Mouse (Mus musculus) kidney, adult 8-10 months (tissue): ENCODE results near the gene Gm8947.
A peak's percentile ranks its signal among the peaks of the same experiment; 100 is the strongest.
"Not testable (repeated sequence)": the region's sequence is repeated elsewhere in the genome, so short reads cannot be mapped to it uniquely, and the experiment has no call there.

ENCODE experiments used
- DNase-seq, 2 experiments: peaks; one replicate each; pipeline ENCODE4 v3.0.0; 2022

Gm8947 gene

DNA sequence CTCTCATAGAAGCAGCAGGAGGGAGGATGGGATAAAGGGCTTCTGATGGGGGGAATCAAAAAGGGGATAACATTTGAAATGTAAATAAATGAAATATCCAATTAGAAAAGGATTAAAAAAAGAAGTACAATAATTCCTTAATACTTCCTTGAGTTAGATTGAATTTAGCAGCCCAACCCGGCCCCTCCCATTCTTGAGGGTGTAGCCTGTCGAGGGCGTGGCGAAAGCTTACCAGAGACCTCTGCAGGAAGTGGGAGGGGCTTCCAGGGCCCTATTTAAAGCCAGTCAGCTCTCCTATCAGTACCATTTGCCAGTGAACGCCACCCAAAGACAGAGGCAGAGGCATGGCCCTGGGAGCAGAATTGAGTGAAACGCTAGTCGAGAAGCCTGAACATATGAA, 9.9 kb upstream of the Gm8947 start, which contains the start of gene Gm47985:
Gene Gm47985, plus strand, starts transcription at position 272 of the 400 bp plus-strand sequence.
- DNase-seq: not testable (repeated sequence)

DNA sequence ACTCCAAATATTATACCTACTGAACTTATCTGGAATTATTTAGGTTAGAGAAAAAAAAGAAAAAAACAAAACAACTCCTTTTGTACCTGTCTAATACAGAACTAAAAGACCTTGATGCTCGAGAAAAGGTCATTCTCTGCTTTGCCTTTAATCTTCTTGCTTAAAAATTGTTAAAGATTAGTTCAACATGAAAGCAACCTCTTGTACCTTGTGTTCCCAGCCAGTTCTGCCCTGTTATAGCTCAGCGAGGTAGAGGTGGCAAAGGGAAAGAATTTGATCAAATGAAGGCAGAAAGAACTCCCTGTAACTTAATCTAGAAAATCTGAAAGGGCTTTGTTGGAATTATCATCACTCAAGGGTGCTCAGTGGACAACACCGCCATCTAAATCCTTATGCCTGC, 6.0 kb upstream of the Gm8947 start:
- DNase-seq: peak in 1 of 2 experiments; percentile 57

DNA sequence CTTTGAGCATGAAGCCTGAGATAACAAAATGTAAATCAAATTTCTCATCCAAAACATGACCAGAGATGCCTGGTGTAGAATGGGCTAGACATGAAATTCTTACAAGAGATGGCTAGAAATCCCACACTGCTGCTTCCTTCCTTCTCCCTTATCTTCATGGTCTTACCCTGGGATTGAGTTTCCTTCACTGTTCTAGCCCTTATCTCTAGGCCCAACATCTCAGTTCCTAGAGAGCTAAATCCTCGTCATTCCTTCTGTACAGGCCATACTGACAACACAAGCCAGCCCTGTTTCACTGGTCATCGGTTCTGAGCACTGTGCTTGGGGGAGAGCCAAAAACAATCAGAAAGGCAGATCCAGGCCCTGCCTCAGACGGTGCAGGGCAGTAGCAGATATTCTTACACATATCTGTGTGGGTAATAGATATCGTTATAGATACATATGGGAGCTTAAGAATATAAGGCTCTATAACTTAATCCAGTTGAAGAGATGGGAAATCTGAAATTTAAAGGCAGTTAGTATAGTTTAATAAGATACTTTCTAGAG, 5.2 kb upstream of the Gm8947 start:
- not testable (repeated sequence) for DNase-seq

DNA sequence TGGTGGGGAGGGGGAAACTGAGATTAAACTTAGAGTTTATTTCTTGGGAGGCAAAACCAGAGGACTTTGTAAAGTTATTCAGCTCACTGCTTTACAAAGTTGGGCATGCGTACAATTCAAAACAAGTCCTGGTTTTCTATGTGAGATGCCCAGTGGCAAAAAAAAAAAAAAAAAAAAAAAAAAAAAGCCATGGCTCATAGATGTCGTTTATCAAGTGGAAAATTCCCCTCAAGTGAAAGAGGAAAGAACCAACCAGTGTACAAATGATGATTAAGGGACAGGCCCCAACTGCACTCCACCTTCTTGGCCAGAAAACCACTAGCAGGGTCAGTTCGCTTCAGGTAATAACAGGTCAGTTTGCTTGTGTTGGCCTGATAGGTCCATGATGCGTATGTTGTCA, 3.7 kb upstream of the Gm8947 start:
- DNase-seq: no peak

DNA sequence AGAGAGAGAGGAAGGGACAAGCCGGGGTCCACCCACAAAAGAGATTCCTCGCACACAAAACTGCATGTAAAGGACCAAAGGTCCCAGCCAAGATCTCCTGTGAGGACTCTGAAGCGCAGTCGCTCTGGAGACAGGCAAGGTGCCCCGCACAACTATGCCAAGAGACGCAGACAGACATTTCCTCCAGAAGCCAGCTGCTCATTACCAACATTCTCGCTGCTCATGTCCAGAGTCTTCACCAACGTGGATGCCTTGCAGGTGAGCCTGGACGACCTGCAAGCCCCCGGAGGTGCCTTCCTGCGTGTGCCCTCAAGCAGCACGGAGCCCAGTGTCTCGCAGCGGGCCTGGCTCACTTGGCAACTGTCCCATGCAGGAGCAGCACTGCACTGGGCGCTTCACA, 563 bp downstream of the Gm8947 start:
- not testable (repeated sequence) for DNase-seq

DNA sequence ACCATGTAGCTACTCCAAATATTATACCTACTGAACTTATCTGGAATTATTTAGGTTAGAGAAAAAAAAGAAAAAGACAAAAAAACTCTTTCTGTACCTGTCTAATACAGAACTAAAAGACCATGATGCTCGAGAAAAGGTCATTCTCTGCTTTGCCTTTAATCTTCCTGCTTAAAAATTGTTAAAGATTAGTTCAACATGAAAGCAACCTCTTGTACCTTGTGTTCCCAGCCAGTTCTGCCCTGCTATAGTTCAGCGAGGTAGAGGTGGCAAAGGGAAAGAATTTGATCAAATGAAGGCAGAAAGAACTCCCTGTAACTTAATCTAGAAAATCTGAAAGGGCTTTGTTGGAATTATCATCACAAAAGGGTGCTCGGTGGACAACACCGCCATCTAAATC, 3.8 kb downstream of the Gm8947 start:
- DNase-seq: not testable (repeated sequence)

DNA sequence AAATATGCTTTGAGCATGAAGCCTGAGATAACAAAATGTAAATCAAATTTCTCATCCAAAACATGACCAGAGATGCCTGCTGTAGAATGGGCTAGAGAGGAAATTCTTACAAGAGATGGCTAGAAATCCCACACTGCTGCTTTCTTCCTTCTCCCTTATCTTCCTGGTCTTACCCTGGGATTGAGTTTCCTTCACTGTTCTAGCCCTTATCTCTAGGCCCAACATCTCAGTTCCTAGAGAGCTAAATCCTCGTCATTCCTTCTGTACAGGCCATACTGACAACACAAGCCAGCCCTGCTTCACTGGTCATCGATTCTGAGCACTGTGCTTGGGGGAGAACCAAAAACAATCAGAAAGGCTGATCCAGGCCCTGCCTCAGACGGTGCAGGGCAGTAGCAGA, 4.5 kb downstream of the Gm8947 start:
- not testable (repeated sequence) for DNase-seq

DNA sequence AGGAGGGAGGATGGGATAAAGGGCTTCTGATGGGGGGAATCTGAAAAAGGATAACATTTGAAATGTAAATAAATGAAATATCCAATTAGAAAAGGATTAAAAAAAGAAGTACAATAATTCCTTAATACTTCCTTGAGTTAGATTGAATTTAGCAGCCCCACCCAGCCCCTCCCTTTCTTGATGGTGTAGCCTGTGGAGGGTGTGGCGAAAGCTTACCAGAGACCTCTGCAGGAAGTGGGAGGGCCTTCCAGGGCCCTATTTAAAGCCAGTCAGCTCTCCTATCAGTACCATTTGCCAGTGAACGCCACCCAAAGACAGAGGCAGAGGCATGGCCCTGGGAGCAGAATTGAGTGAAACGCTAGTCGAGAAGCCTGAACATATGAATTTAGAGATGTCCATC, 5.9 kb downstream of the Gm8947 start, which contains the start of gene Gm47995:
Gene Gm47995, plus strand, starts transcription at position 329 of the 400 bp plus-strand sequence.
- DNase-seq: not testable (repeated sequence)

DNA sequence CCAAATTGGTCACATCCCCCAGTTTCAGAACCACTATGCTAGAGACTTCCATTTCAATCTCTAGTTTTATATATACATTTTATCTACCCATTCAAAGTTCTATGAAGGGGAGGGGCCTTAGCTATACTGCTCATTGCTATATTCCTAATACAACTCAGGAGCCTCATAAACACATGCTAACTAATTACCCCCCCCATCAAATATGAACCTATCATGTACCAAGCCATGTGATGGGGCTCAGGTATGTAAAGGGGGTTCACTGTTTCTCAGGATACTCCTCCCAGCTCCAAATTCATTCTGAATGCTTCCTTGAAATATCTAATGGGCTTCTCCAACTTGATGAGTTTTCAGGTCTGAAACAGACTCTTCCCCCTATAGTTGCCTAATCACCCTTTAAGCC, 8.4 kb downstream of the Gm8947 start:
- DNase-seq: not testable (repeated sequence)

DNA sequence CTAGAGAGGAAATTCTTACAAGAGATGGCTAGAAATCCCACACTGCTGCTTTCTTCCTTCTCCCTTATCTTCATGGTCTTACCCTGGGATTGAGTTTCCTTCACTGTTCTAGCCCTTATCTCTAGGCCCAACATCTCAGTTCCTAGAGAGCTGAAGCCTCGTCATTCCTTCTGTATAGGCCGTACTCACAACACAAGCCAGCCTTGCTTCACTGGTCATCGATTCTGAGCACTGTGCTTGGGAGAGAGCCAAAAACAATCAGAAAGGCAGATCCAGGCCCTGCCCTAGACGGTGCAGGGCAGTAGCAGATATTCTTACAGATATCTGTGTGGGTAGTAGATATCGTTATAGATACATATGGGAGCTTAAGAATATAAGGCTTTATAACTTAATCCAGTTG, 10.6 kb downstream of the Gm8947 start:
- not testable (repeated sequence) for DNase-seq

DNA sequence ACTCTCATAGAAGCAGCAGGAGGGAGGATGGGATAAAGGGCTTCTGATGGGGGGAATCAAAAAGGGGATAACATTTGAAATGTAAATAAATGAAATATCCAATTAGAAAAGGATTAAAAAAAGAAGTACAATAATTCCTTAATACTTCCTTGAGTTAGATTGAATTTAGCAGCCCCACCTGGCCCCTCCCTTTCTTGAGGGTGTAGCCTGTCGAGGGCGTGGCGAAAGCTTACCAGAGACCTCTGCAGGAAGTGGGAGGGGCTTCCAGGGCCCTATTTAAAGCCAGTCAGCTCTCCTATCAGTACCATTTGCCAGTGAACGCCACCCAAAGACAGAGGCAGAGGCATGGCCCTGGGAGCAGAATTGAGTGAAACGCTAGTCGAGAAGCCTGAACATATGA, 11.6 kb downstream of the Gm8947 start, which contains the start of gene 3110040M04Rik:
Gene 3110040M04Rik, plus strand, starts transcription at position 304 of the 400 bp plus-strand sequence.
- DNase-seq: not testable (repeated sequence)

DNA sequence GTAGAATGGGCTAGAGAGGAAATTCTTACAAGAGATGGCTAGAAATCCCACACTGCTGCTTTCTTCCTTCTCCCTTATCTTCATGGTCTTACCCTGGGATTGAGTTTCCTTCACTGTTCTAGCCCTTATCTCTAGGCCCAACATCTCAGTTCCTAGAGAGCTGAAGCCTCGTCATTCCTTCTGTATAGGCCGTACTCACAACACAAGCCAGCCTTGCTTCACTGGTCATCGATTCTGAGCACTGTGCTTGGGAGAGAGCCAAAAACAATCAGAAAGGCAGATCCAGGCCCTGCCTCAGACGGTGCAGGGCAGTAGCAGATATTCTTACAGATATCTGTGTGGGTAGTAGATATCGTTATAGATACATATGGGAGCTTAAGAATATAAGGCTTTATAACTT, 16.3 kb downstream of the Gm8947 start:
- DNase-seq: not testable (repeated sequence)

DNA sequence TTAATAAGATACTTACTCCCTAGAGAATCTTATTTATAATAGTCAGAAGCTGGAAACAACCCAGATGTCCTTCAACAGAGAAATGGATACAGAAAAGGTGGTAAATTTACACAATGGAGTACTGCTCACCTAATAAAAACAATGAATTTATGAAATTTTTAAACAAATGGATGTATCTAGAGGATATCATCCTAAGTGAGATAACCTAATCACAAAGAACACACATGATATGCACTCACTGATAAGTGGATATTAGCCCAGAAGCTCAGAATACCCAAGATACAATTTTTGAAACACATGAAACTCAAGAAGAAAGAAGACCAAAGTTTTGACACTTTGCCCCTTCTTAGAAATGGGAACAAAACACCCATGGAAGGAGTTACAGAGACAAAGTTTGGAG, 16.8 kb downstream of the Gm8947 start:
- not testable (repeated sequence) for DNase-seq

DNA sequence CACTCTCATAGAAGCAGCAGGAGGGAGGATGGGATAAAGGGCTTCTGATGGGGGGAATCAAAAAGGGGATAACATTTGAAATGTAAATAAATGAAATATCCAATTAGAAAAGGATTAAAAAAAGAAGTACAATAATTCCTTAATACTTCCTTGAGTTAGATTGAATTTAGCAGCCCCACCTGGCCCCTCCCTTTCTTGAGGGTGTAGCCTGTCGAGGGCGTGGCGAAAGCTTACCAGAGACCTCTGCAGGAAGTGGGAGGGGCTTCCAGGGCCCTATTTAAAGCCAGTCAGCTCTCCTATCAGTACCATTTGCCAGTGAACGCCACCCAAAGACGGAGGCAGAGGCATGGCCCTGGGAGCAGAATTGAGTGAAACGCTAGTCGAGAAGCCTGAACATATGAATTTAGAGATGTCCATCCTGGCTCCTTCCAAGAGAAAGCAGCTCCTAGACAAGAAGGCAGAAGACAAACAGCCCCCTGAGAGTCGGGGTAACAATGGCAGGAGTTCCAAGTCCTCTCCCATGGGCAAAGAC, 17.7 kb downstream of the Gm8947 start, which contains the start of gene Gm47996:
Gene Gm47996, plus strand, starts transcription at position 308 of the 532 bp plus-strand sequence.
- DNase-seq: not testable (repeated sequence)

DNA sequence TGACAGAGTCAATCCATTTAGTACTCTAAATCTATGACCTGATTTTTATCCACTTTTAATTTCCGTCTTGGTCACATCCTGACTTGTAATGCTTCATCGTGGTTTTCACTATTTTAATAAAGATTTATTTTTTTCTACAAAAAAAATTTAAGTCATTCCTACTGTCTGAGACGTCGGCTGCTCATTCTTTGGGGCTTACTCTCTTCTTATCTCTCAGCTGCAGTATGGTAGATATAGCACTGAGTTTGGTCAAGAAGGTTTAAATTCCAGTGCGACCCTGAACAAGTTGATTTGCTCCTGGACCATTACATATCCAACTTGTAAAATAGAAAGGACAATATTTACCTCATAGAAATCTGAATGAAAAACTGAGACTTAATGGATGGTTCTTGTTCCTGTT, 19.5 kb downstream of the Gm8947 start:
- DNase-seq: not testable (repeated sequence)

DNA sequence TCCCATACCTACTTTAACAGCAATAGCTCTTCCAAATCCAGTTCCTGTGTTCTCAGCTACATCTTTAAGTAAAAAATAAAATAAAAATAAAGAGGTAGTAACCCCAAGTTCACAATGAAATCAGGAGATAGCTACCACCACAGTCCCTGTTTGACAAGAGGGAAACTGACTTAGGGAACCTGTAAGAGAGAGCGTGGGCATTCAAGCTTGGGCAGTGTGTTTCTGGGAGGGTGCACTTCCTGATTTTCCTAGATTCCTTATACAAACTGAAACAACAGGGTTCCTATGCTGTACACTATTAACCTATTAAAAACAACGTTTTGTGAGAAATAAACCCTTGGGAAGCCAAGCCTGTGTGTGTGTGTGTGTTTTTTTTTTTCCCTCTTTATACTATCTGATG, 22.7 kb downstream of the Gm8947 start:
- DNase-seq: no peak

DNA sequence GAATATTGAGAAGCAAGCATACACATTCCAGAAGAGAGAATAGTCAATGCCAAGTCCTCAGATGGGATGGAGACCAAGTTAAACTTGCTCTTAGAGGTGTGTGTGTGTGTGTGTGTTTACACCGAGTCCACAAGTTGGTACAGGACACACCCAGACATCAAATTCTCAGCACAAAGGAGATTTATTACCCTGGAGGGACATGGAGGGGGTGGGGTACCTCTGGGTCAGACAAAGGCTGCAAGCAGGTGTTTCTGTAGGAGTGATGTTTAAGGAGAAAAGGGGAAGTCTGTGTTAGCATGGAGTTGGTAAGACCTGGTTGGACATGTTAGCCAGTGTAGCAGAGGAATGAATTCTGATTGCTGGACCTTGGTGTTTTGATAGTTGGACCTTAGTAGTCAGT, 23.8 kb downstream of the Gm8947 start:
- no peak for DNase-seq

DNA sequence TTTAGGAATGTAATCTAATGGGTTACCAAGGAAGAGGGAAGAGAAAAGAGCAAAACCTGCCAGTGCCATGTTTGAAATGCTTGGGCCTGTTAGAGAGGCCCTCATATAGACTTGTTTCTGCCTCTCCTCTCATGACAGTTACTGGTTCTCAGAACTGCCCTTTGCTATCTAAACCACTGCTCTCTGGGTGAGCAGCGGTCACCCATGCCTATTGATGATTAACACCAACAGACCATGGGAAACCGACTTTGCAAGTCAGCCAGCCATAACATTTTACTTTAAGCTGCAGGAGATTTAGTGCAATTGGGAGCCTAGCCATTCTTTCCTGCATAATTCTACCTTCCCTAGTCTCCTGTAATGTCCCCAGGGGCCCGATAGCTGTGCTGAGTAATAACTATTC, 24.2 kb downstream of the Gm8947 start:
- DNase-seq: peak; percentile 77 to 86

DNA sequence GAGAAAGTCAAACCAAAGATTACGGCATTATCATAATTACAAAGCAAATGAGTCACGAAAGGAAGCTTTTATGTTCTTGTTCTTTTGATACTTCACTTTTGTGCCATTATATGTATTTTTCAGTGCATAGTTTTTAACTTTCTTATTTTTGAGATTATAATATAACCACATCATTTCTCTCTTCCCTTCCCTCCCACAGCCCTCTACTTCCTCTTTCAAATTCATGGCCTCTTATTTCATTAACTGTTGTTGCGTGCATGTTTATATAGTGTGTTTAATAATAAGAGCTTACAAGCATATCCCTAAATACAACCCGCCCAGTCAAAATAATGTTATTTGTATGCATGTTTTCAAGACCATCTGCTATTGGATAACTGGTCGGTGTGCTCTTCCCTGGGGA, 26.9 kb downstream of the Gm8947 start:
- DNase-seq: no peak

DNA sequence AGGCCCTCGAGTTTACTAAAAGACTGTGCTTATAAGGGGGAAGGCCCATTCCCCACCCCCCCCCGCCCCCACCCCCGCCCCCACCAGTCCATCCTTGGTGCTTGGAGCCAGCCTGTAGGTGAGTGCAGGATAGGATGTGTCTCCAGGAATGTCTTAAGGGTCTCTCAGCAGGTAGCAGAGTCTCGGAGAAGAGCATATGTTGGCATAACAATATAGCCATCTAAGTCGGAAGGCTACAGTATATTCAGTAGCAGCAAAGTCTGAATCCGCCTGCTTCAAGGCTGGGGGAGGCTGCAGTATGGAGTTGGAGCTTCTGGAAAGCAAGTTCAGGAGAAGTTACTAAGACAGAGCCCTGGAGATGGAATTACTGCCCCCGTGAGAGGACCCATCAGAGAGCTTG, 27.9 kb downstream of the Gm8947 start:
- no peak for DNase-seq

DNA sequence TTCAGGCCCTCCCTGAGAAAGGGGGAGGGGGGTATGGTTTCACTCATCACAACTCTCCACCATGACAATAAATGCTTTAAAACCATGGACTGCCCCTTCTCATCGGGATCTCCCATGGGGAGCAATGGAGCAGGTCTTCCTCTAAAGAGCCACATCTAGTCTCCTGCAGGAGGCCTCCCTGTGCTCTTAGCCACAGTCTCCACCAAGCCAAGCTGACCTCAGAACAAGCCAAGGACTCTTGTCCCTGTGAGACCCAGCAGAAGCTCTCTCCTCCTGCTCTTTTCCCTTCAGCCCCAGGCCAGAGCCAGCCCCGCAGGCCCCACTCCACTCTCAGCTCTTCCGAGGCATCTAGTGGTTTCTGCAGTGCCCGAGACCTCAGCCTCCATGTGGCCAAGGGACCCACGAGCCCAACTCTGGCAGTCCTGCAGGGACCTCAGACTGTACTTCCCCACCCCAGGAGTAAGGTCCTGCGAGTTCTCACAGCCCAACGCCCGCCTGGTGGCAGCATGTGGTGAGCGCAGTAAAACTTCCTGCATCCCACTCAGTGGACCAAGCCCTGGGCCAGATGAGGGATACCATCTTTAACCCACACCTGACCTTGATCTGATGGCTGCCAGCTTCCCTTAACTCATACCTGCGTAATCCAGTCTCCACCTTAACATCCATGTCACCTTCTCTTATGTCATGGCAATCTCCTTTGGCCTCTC, 30.5 kb downstream of the Gm8947 start:
- DNase-seq: no peak

DNA sequence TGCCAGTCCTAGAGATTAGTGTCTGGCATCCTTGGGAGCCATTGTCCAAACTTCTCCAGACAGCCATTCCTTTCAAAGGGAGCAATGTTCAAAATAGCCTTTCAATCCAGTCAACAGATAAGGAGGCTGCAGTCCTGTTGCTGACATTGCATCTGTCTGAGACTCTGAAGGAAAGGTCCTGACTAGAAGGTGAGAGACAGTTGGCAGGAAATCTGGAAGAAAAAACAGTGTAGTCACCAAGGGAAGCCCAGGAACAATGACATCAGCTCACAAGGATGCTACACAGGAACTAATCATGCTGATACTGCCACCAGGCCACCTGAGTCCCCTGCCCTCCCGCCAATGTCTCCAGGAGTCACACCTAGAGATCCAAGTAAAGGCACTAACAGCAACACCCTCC, 31.2 kb downstream of the Gm8947 start:
- no peak for DNase-seq

DNA sequence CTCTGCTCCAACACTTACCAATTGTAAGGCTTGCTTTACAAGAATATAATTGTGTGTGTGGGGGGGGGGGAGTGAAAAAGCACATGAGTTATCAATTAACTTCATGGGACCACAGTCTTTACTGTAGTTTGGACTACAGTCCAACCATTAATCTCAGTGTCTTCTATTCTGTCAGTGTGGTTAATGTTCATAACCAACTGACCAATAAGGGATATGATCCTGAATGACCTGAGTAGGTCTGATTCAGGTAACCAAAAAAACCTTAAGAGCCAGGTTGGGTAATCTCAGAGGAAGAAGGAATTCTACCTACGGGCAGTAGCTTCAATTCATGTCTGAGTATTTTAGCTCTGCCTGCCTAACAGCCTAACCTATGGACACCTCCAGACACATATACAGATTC, 32.4 kb downstream of the Gm8947 start:
- DNase-seq: peak in 1 of 2 experiments; percentile 54

DNA sequence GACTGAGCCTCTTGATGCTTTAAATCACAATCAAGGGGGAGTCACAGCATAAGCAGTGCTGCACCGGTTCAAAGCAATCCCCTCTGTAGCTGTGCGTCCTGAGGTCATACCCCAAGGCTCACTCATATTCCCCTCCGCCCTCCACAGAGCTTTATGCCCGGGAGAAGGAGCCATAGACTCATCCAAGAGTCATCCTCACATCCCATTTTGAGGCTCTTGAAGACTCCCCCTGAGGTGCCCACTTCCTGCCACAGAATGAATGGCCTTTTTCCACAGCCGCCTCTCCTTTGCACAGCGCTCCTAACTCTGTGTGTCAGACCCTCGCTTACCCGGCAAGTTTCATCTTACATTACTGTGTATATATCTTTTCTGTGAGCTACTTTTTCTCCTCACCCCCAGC, 35.3 kb downstream of the Gm8947 start:
- DNase-seq: no peak
